Comparison of ENCODE assay signal across 7 mouse cellular contexts in genomic region chr11:98872040-98872439, GRCm38 (mm10). TPM values are rescaled to one million over a fixed set of nuclear protein-coding genes. Genes with fewer than 3 reads are reported as not detected.
DNase-seq lines count a peak whose midpoint lies in the region; ATAC-seq and TF ChIP-seq lines count a peak whose summit lies in the region.

No protein-coding gene starts in this region.

- TF ChIP-seq EP300 in heart, adult 2 months (IDR thresholded peaks at IDR 0.05; ENCODE audit: insufficient read depth, low read depth, low read length): 0 out of 2 replicates have a peak, but pooled peaks have one; percentile 49

- no peaks in the 10 kb centered on the region for H3K9me3 ChIP-seq in liver, embryonic 11.5 days (ENCODE audit: control insufficient read depth, low read length)

- TF ChIP-seq POLR2A in heart, adult 2 months (IDR thresholded peaks at IDR 0.05; ENCODE audit: insufficient read depth, low read depth, low read length): no peak

- no peaks in the 10 kb centered on the region; the same call in 1 of the 2 replicates for H3K36me3 ChIP-seq in heart, adult 2 months (ENCODE audit: control insufficient read depth, insufficient read depth, low read length)
- peaks cover 12% of the 10 kb centered on the region; the same call in 1 of the 2 replicates for H3K36me3 ChIP-seq in liver, embryonic 11.5 days (ENCODE audit: control insufficient read depth, insufficient read depth, low read length)

- TF ChIP-seq CTCF in heart, adult 2 months (IDR thresholded peaks at IDR 0.05): no peak

- peaks cover 6% of the 10 kb centered on the region for H3K4me1 ChIP-seq in heart, adult 2 months (ENCODE audit: control insufficient read depth, insufficient read depth, low read length)
- H3K4me1 ChIP-seq in liver, embryonic 11.5 days (replicated peaks; ENCODE audit: control insufficient read depth, insufficient read depth, low read length): peaks cover 5% of the 10 kb centered on the region; the same call in 1 of the 2 replicates

- H3K9ac ChIP-seq in heart, adult 2 months (ENCODE audit: low read depth, low read length): no peak overlapping the region
- no peak overlapping the region for H3K9ac ChIP-seq in liver, embryonic 11.5 days (ENCODE audit: low read depth, low read length)

- H3K4me3 ChIP-seq in heart, adult 2 months: no peak overlapping the region
- H3K4me3 ChIP-seq in liver, embryonic 11.5 days (ENCODE audit: low read depth, low read length): no peak overlapping the region

- no peaks in the 10 kb centered on the region for H3K27me3 ChIP-seq in heart, adult 2 months (ENCODE audit: control insufficient read depth, insufficient read depth, low read length)
- no peaks in the 10 kb centered on the region for H3K27me3 ChIP-seq in liver, embryonic 11.5 days (replicated peaks; ENCODE audit: control insufficient read depth, insufficient read depth, low read length)

- H3K79me2 ChIP-seq in heart, adult 2 months (replicated peaks; ENCODE audit: control insufficient read depth, insufficient read depth, low read length): peaks cover 6% of the 10 kb centered on the region

- 42% methylated on average over 4 of the region's 4 CpGs for WGBS in heart, adult 2 months
- WGBS in liver, embryonic 11.5 days: 84% methylated on average over 4 of the region's 4 CpGs

- ATAC-seq in liver, embryonic 11.5 days (replicated peaks; ENCODE audit: low FRiP score): no peak

- DNase-seq in right cerebral cortex, adult 18-20 months: peak; percentile 88
- no peak for DNase-seq in right cerebral cortex, postnatal 4 days
- peak in 1 of 2 experiments; percentile 60 for DNase-seq in heart, adult 2 months
- DNase-seq in left cerebral cortex, adult 8-10 months (ENCODE audit: low spot score in 2 of 2): peak; percentile 44 to 73
- DNase-seq in telencephalon, adult 2 months (ENCODE audit: low read depth, low spot score): peak; percentile 94
- DNase-seq in liver, embryonic 11.5 days (ENCODE audit: low spot score): no peak
- DNase-seq in urinary bladder, postnatal 36 days (ENCODE audit: low spot score in 2 of 2): no peak

- intact Hi-C loops in heart, adult 2 months (cut with DNase I): no loop called here

- peak overlapping the region; percentile 47 for H3K27ac ChIP-seq in heart, adult 2 months
- no peak overlapping the region for H3K27ac ChIP-seq in liver, embryonic 11.5 days (ENCODE audit: low read depth, low read length)

- H3K4me2 ChIP-seq in liver, embryonic 11.5 days: no peak overlapping the region

RNA-seq across cellular contexts. Expression of gene Wipf2, which starts 8.6 kb away (rescaled TPM):
- total RNA-seq in heart, adult 2 months (2021): 1 to 10 TPM; 9.1 to 9.6 TPM
- 4.0 and 5.1 TPM in 2 replicates for polyA plus RNA-seq in heart, adult 2 months (2012; rRNA removed)
- total RNA-seq in left cerebral cortex, adult 8-10 months (2022): 10 to 100 TPM; 74.0 to 84.5 (median 81.5) TPM
- 3.8 and 4.7 TPM in 2 replicates for polyA plus RNA-seq in liver, embryonic 11.5 days (2014; fragmentation: Nextera tagmentation; extraction: Ambion mirVana)

RNA-seq across cellular contexts. Expression of gene Rapgefl1, which starts 35.5 kb away (rescaled TPM):
- under 1 TPM; 0.50 to 0.77 TPM for total RNA-seq in heart, adult 2 months (2021)
- 2.8 and 3.0 TPM in 2 replicates for polyA plus RNA-seq in heart, adult 2 months (2012; rRNA removed)
- total RNA-seq in left cerebral cortex, adult 8-10 months (2022): 100 to 1,000 TPM; 130 to 140 (median 139) TPM
- 0.39 and 0.55 TPM in 2 replicates for polyA plus RNA-seq in liver, embryonic 11.5 days (2014; fragmentation: Nextera tagmentation; extraction: Ambion mirVana)

RNA-seq across cellular contexts. Expression of gene Cdc6, which starts 35.6 kb away (rescaled TPM):
- total RNA-seq in heart, adult 2 months (2021): under 1 TPM; 0.13 to 0.32 TPM
- polyA plus RNA-seq in heart, adult 2 months (2012; rRNA removed): 0.14 and 0.26 TPM in 2 replicates
- total RNA-seq in left cerebral cortex, adult 8-10 months (2022): under 1 TPM; 0.15 to 0.91 (median 0.25) TPM
- 96.3 and 114 TPM in 2 replicates for polyA plus RNA-seq in liver, embryonic 11.5 days (2014; fragmentation: Nextera tagmentation; extraction: Ambion mirVana)

RNA-seq across cellular contexts. Expression of gene Rara, which starts 55.6 kb away (rescaled TPM):
- 10 to 100 TPM; 10.1 to 12.8 TPM for total RNA-seq in heart, adult 2 months (2021)
- polyA plus RNA-seq in heart, adult 2 months (2012; rRNA removed): 7.1 and 10.9 TPM in 2 replicates
- total RNA-seq in left cerebral cortex, adult 8-10 months (2022): 10 to 100 TPM; 11.1 to 11.7 (median 11.4) TPM
- polyA plus RNA-seq in liver, embryonic 11.5 days (2014; fragmentation: Nextera tagmentation; extraction: Ambion mirVana): 18.6 and 20.1 TPM in 2 replicates

Comparison
In these comparisons a context has a peak if more than half of its experiments do, and no peak if none do; other contexts are left out.
1. DNase-seq: peak in right cerebral cortex, adult 18-20 months (single experiment), left cerebral cortex, adult 8-10 months (2 of 2) and telencephalon, adult 2 months (single experiment); none in right cerebral cortex, postnatal 4 days (single experiment), liver, embryonic 11.5 days (single experiment) and urinary bladder, postnatal 36 days (0 of 2).
2. RNA of gene Wipf2, which starts 8.6 kb away (total RNA-seq): 74.0 to 84.5 TPM in left cerebral cortex, adult 8-10 months; 9.1 to 9.6 TPM in heart, adult 2 months; every median in the first group is over 4 times any median in the second.
3. RNA of gene Rapgefl1, which starts 35.5 kb away (total RNA-seq): 130 to 140 TPM in left cerebral cortex, adult 8-10 months; 0.50 to 0.77 TPM in heart, adult 2 months; every median in the first group is over 10 times any median in the second.